Mouse (Mus musculus) kidney, embryonic 16.5 days (tissue): ENCODE data around the gene Mfrp. TPM values are rescaled to one million over a fixed set of nuclear protein-coding genes. Genes with fewer than 3 reads are reported as not detected.

Experiments
- ATAC-seq: fragments of 200-750 bp; cut with Nextera tagmentation; 2 replicates; pipeline ENCODE4 v1.8.0; 2017; ENCODE audit warnings: moderate TSS enrichment; ENCODE audit not compliant: low FRiP score, low TSS enrichment
- H3K27ac ChIP-seq: fragments of 300-500 bp; sonication (generic); 2 replicates; pipeline ENCODE4 v1.5.1; 2014; ENCODE audit warnings: low read length
- H3K27me3 ChIP-seq: fragments of 300-500 bp; sonication (generic); 2 replicates; pipeline ENCODE4 v1.6.1; 2014; ENCODE audit warnings: low read length, control low read depth, mixed read lengths; ENCODE audit not compliant: insufficient read depth
- H3K36me3 ChIP-seq: fragments of 300-500 bp; sonication (generic); 2 replicates; pipeline ENCODE4 v1.6.1; 2014; ENCODE audit warnings: low read length, control low read depth, mixed read lengths; ENCODE audit not compliant: insufficient read depth
- H3K4me1 ChIP-seq: fragments of 300-500 bp; sonication (generic); 2 replicates; pipeline ENCODE4 v1.6.1; 2014; ENCODE audit warnings: low read length, control low read depth, mixed read lengths; ENCODE audit not compliant: insufficient read depth
- H3K4me2 ChIP-seq: fragments of 300-500 bp; sonication (generic); replicated peaks from 2 replicates; pipeline ENCODE4 v1.6.1; 2014; ENCODE audit warnings: low read depth, low read length
- H3K4me3 ChIP-seq: fragments of 300-500 bp; sonication (generic); 2 replicates; pipeline ENCODE4 v1.5.1; 2014; ENCODE audit warnings: mild to moderate bottlenecking, low read length
- H3K9ac ChIP-seq: fragments of 300-500 bp; sonication (generic); replicated peaks from 2 replicates; pipeline ENCODE4 v1.6.1; 2014; ENCODE audit warnings: low read length
- H3K9me3 ChIP-seq: fragments of 300-500 bp; sonication (generic); 2 replicates; pipeline ENCODE4 v1.6.1; 2016; ENCODE audit warnings: low read length, control low read depth
- WGBS: fragments of 180-500 bp; shearing (Covaris S2); extraction: QIAGEN DNeasy Blood & Tissue Kit; methylation state at CpG from one replicate; pipeline ENCODE4 v1.1.7; 2014; 5-methylcytosine and 5-hydroxymethylcytosine counted together
- polyA plus RNA-seq: library from polyadenylated mRNA; unstranded; fragments of >200 nt; fragmentation: Nextera tagmentation; extraction: Ambion mirVana; gene quantifications from 2 replicates; pipeline ENCODE4 v1.2.1, GENCODE M21; 2015

Gene Mfrp
- polyA plus RNA-seq, 1 experiment from 2014 or later: 0.25 TPM

DNA sequence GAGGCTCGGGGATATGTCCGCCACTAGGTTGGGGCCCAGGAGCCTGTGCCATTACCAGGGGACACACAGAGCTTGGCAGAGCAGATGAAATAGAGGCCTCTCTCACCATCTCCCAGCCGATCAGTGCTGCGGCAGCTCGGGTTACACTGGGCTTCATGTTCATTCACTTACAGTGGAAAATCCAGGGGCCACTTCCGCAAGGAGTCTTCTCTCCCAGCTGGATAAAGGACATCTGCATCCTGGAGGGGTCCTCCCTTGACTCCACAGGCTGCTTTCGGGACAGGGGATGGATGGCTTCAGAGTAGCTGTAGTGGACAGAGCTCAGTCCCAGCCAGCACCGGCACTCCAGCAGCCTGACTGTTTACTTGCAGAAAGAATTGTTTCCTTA, 30.7 kb upstream of the Mfrp start:
- Histone ChIP-seq H3K36me3 (no peaks in the 10 kb centered on the region), H3K9me3 (no peaks in the 10 kb centered on the region), H3K27ac (no peak overlapping the region), H3K4me2 (no peak overlapping the region), H3K4me1 (peaks cover 39% of the 10 kb centered on the region), H3K4me3 (no peak overlapping the region), H3K27me3 (no peaks in the 10 kb centered on the region), H3K9ac (0 out of 2 replicates have a peak overlapping the region, but pooled peaks have one; percentile 5)
- WGBS: 25% methylated on average over 8 of the region's 8 CpGs
- ATAC-seq: no peak

DNA sequence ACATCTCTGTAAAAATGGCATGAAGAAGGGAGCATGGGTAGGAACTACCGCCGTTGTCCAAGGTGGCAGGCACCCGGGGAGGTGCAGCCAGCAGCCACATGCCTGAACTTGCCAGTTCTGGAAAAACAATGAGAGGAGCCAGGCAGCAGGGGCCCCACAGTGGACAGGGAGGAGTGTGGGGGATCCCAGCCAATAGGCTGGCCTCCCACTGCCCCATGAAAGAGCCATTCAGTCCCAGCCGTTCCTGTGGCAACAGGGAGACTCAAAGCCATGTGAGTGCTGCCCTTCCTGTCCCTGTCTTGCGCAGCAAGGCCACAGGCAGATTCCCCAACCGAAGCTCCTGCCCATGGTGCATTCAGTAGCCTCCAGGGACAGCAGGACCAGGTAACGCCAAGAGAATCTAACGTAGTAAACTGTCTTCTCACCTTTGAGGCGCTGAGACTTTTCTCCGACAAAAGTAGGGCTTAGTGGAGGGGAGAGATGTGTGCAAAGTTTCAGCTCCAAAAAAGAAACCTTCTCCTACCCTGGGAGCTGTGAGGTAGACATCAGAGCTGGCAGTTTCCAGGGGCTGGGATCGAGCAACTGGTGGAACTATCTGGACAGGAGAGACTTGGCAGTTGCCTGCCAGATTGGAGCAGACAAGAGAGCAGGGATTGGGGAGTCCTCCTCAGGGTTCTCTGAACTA, 29.5 kb upstream of the Mfrp start:
- Histone ChIP-seq H3K9me3 (no peaks in the 10 kb centered on the region), H3K27me3 (no peaks in the 10 kb centered on the region), H3K4me3 (no peak overlapping the region), H3K9ac (peak overlapping the region; percentile 27; the same call in 1 of the 2 replicates), H3K27ac (no peak overlapping the region; the same call in 1 of the 2 replicates), H3K4me1 (peaks cover 46% of the 10 kb centered on the region), H3K4me2 (0 out of 2 replicates have a peak overlapping the region, but pooled peaks have one; percentile 3), H3K36me3 (no peaks in the 10 kb centered on the region)
- no peak for ATAC-seq
- 25% methylated on average over 11 of the region's 11 CpGs for WGBS

DNA sequence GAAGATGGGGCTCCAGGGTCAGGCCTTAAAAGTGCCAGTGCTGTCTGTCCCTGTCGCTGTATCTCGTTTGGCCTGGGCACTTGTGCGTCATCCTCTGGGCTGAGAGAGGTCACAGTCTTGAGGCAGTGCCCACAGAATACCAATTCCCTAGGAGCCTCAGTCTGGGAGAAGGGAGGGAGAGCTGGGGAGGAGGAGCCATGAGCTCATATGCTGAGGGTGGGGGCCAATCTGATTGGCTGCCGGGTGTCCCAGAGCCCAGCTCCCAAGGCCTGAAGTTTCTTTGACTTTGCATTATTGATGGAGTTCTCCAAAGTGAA, 29.0 kb upstream of the Mfrp start:
- Histone ChIP-seq H3K4me3 (no peak overlapping the region), H3K9ac (peak overlapping the region; percentile 27; the same call in 1 of the 2 replicates), H3K36me3 (no peaks in the 10 kb centered on the region), H3K4me2 (no peak overlapping the region), H3K27ac (no peak overlapping the region), H3K4me1 (peaks cover 42% of the 10 kb centered on the region), H3K27me3 (no peaks in the 10 kb centered on the region), H3K9me3 (no peaks in the 10 kb centered on the region)
- no peak for ATAC-seq
- WGBS: 42% methylated on average over 4 of the region's 4 CpGs

DNA sequence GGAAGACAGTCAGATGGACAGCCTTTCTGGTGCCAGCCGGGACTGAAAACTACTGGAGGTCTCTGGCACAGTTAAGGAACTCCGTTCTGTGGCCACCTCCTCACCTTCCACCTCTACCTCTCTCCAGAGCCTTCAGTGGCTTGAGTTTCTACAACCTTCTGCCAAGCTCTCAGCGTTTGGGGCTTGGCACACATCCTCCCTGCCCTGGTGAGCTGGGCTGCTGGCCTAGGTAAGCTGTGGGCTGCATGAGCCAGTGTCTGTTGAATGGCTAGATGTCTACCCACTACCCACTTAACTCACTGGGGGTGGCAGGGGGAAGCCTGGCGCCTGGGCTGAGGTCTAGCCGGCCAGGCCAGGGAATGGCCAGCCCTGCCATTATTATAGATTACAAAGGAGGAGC, 28.4 kb upstream of the Mfrp start:
- Histone ChIP-seq H3K9me3 (no peaks in the 10 kb centered on the region), H3K36me3 (no peaks in the 10 kb centered on the region), H3K27ac (no peak overlapping the region), H3K9ac (no peak overlapping the region), H3K27me3 (no peaks in the 10 kb centered on the region), H3K4me1 (peaks cover 45% of the 10 kb centered on the region), H3K4me2 (no peak overlapping the region), H3K4me3 (no peak overlapping the region)
- ATAC-seq: no peak
- 72% methylated on average over 5 of the region's 5 CpGs for WGBS

DNA sequence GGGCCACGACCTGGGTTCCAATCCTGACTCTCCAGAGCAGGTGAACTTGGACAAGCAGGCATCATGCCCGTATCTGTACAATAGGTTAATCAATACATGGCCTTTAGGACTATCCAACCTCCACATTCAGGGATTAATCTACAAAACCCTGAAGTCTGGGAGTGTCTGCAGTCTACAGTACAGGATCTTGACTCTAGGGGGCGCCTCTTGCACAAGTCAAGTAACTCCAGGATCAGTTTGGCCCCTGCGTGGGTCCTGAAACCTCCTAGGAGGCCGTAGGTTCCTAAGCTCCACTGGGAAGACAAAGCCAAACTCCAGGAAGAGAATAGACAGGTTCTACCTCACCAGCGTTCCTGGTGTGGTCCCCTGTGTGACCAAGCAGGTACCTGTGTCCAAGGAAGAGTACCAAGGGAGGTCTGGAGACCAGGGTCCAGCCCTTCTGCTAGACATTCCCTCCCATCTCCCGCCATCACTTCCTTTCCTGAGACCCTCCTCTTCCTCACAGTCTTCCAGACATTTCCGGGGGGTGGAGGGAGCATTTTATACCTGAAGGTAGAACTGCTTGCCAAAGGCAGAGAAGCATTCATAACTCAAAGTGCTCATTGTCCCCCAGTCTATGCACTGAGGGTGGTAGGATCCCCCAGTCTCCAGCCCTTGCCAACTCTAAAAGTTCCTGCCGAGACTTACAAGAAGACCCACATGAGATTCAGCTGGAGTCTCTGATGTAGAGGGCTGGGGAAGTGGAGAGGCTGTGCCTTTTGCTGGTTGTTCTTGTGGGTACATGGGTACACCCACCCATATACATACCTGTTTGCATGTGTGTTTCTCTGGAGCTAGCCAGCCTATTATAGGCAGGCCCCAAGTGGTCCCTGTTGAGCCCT, 26.9 kb upstream of the Mfrp start:
- H3K36me3 ChIP-seq: no peaks in the 10 kb centered on the region
- no peak overlapping the region for H3K4me3 ChIP-seq
- H3K27ac ChIP-seq: no peak overlapping the region
- no peak for ATAC-seq
- H3K9ac ChIP-seq: no peak overlapping the region
- peaks cover 60% of the 10 kb centered on the region for H3K4me1 ChIP-seq
- no peaks in the 10 kb centered on the region for H3K9me3 ChIP-seq
- WGBS: 65% methylated on average over 9 of the region's 9 CpGs
- H3K27me3 ChIP-seq: no peaks in the 10 kb centered on the region
- no peak overlapping the region for H3K4me2 ChIP-seq

DNA sequence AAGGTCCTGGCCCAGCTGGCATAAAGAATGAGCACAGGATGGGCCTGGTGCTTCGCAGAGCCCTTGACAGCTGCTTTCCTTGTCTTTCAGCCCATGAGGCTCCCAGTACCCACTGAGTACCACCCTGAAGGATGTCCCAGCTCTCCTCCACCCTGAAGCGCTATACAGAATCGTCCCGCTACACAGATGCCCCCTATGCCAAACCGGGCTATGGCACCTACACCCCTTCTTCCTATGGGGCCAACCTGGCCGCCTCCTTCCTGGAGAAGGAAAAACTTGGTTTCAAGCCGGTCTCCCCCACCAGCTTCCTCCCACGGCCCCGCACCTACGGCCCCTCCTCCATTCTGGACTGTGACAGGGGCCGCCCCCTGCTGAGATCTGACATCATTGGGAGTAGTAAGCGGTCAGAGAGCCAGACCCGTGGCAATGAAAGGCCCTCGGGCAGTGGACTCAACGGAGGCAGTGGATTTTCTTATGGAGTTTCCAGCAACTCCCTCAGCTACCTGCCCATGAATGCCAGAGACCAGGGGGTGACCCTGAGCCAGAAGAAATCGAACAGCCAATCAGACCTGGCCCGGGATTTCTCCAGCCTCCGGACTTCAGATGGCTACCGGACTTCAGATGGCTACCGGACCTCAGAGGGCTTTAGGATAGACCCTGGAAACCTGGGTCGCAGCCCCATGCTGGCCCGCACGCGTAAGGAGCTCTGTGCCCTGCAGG, 26.1 kb upstream of the Mfrp start:
- no peaks in the 10 kb centered on the region for H3K9me3 ChIP-seq
- H3K4me1 ChIP-seq: peaks cover 61% of the 10 kb centered on the region
- no peak overlapping the region for H3K9ac ChIP-seq
- no peak overlapping the region for H3K4me3 ChIP-seq
- H3K27ac ChIP-seq: peak overlapping the region; percentile 47; the same call in 1 of the 2 replicates
- ATAC-seq: no peak
- no peak overlapping the region for H3K4me2 ChIP-seq
- no peaks in the 10 kb centered on the region for H3K36me3 ChIP-seq
- 68% methylated on average over 24 of the region's 24 CpGs for WGBS
- H3K27me3 ChIP-seq: no peaks in the 10 kb centered on the region

DNA sequence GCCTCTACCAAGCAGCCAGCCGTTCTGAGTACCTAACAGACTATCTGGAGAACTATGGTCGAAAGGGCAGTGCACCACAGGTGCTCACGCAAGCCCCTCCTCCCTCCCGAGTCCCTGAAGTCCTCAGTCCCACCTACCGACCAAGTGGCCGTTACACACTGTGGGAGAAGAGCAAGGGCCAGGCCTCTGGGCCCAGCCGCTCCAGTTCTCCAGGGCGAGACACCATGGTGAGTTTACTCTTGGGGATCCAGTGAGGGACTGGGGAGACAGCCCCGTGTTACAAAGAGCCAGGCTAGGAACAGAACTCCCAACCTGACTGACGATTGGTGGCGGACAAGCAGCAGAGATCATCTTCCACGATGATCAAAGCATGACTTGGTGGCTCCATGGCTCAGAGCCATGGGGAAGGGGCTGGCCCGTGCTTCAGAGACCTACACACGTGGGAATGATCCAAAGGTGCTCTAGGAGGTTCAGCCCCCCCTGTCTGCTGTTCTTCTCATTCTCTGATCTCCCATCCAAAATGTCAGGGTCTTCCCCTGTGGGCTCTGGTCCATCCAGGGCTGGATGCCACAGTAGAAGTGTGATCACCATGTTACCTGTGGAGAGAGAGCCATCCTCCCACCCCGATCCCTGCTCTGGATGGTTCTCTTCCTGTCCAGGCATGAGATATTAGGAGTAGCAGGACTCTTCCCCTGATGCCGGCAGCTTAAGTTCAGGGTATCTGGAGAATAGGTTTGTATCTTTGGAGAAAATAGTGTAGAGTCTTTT, 25.3 kb upstream of the Mfrp start:
- Histone ChIP-seq H3K4me3 (no peak overlapping the region), H3K4me1 (peaks cover 60% of the 10 kb centered on the region), H3K9ac (no peak overlapping the region), H3K36me3 (no peaks in the 10 kb centered on the region), H3K27me3 (no peaks in the 10 kb centered on the region), H3K27ac (peak overlapping the region; percentile 47), H3K4me2 (0 out of 2 replicates have a peak overlapping the region, but pooled peaks have one; percentile 12), H3K9me3 (no peaks in the 10 kb centered on the region)
- no peak for ATAC-seq
- 64% methylated on average over 16 of the region's 16 CpGs for WGBS

DNA sequence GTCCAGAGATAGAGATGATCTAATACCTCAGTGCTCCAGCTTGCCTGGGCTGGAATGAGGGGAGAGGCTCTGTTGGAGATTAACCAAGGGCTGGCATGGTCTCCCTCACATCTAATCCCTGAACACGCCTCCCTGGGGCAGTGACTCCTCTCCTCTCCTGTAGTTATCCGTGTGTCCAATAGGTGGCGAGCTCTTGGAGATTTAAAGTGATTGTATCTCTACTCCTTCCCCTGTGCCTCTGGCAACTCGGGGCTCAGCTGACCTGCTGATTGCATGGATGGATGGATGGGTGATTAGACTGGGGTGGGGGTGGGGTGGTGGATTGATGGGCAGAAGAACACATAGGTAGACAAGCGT, 24.8 kb upstream of the Mfrp start:
- no peak overlapping the region for H3K4me2 ChIP-seq
- whole genome bisulfite sequencing: 17% methylated on average over 5 of the region's 5 CpGs
- H3K27ac ChIP-seq: peak overlapping the region; percentile 47; the same call in 1 of the 2 replicates
- no peak overlapping the region for H3K9ac ChIP-seq
- peaks cover 60% of the 10 kb centered on the region for H3K4me1 ChIP-seq
- no peaks in the 10 kb centered on the region for H3K36me3 ChIP-seq
- no peaks in the 10 kb centered on the region for H3K27me3 ChIP-seq
- no peak overlapping the region for H3K4me3 ChIP-seq
- peak; percentile 5; the same call in 1 of the 2 replicates for ATAC-seq
- no peaks in the 10 kb centered on the region for H3K9me3 ChIP-seq

DNA sequence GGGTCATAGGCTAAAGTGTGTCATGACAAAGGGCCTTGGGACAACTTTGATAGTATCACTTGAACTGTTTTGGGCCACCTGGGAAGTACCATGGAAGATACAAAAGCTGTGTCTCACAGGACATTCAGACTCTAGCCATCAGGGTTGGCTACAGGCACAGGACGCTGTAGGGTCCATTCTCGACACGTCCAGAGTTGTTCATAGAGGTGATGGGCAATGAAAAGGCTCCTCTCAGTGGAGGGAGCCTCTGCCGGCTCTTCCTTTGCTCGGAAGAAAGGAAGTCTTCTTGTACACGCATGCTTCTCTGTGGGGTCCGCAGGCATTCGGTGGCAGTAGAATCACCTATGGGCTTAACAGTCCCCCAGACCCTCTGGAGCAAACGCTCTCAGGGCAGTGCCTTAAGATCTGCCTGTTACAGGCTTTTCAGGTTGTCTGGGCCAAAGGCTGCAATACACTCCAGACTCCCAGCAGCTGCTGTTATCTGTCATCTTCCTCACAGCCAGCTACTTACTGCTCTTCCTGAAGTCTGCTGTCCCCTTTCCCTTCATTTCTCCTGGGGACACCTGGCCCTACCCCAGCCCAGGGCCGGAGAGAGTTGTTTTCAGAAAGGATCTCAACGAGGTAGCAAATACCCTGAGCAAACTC, 24.1 kb upstream of the Mfrp start:
- no peaks in the 10 kb centered on the region for H3K9me3 ChIP-seq
- no peak overlapping the region for H3K4me3 ChIP-seq
- no peak overlapping the region for H3K4me2 ChIP-seq
- no peak overlapping the region for H3K27ac ChIP-seq
- WGBS: 84% methylated on average over 11 of the region's 11 CpGs
- no peak overlapping the region for H3K9ac ChIP-seq
- peaks cover 54% of the 10 kb centered on the region for H3K4me1 ChIP-seq
- ATAC-seq: no peak
- no peaks in the 10 kb centered on the region for H3K27me3 ChIP-seq
- no peaks in the 10 kb centered on the region for H3K36me3 ChIP-seq
